Mouse (Mus musculus): ENCODE results near the gene Tmem267. TPM values are rescaled to one million over a fixed set of nuclear protein-coding genes. Genes with fewer than 3 reads are reported as not detected.
A peak's percentile ranks its signal among the peaks of the same experiment; 100 is the strongest.
"Not testable (repeated sequence)": the region's sequence is repeated elsewhere in the genome, so short reads cannot be mapped to it uniquely, and the experiment has no call there.

Gene Tmem267
- polyA plus RNA-seq, 1 experiment from 2014 or later = 1.6 TPM

- H3K4me3 ChIP-seq (ENCODE audit: low read depth, low read length); H3K27ac ChIP-seq (replicated peaks; ENCODE audit: low read depth, low read length); H3K9me3 ChIP-seq (replicated peaks; ENCODE audit: control insufficient read depth, low read length); ATAC-seq (replicated peaks; ENCODE audit: insufficient number of reproducible peaks, low FRiP score, low TSS enrichment, low read depth); H3K9ac ChIP-seq (replicated peaks; ENCODE audit: low read length); H3K36me3 ChIP-seq (replicated peaks; ENCODE audit: control insufficient read depth, insufficient read depth, low read depth, low read length); H3K27me3 ChIP-seq (ENCODE audit: control insufficient read depth, insufficient read depth, low read length); DNase-seq (ENCODE audit: low spot score); H3K4me1 ChIP-seq (ENCODE audit: control insufficient read depth, insufficient read depth, low read length); H3K4me2 ChIP-seq (ENCODE audit: low read depth, low read length): not testable (repeated sequence)
- WGBS = 82% methylated on average over 5 of the region's 5 CpGs
Observed at GRCm38 (mm10) chr13:119625952-119626351, 138.1 kb downstream of the Tmem267 start.

- Histone ChIP-seq H3K9me3 (replicated peaks; ENCODE audit: control insufficient read depth, low read length) (no peaks in the 10 kb centered on the region), H3K4me1 (ENCODE audit: control insufficient read depth, insufficient read depth, low read length) (no peaks in the 10 kb centered on the region), H3K27ac (replicated peaks; ENCODE audit: low read depth, low read length) (no peak overlapping the region), H3K36me3 (replicated peaks; ENCODE audit: control insufficient read depth, insufficient read depth, low read depth, low read length) (no peaks in the 10 kb centered on the region), H3K4me2 (ENCODE audit: low read depth, low read length) (peak overlapping the region; percentile 49), H3K27me3 (ENCODE audit: control insufficient read depth, insufficient read depth, low read length) (no peaks in the 10 kb centered on the region), H3K9ac (replicated peaks; ENCODE audit: low read length) (peak overlapping the region; percentile 47), H3K4me3 (ENCODE audit: low read depth, low read length) (peak overlapping the region; percentile 45)
- ATAC-seq (replicated peaks; ENCODE audit: insufficient number of reproducible peaks, low FRiP score, low TSS enrichment, low read depth) = peak; percentile 90
- DNase-seq (ENCODE audit: low spot score) = peak; percentile 95
- WGBS = 1% methylated on average over 28 of the region's 33 CpGs
Observed at GRCm38 (mm10) chr13:119631482-119632155, 143.8 kb downstream of the Tmem267 start.

GRCm38 (mm10) chr13:119632156-119632548, 144.3 kb downstream of the Tmem267 start:
- no peak for DNase-seq (ENCODE audit: low spot score)
- H3K27ac ChIP-seq (replicated peaks; ENCODE audit: low read depth, low read length) = no peak overlapping the region

GRCm38 (mm10) chr13:119635496-119635895, 147.7 kb downstream of the Tmem267 start:
- Histone ChIP-seq H3K27me3 (ENCODE audit: control insufficient read depth, insufficient read depth, low read length) (no peaks in the 10 kb centered on the region), H3K9me3 (replicated peaks; ENCODE audit: control insufficient read depth, low read length) (no peaks in the 10 kb centered on the region), H3K9ac (replicated peaks; ENCODE audit: low read length) (no peak overlapping the region), H3K4me1 (ENCODE audit: control insufficient read depth, insufficient read depth, low read length) (no peaks in the 10 kb centered on the region), H3K27ac (replicated peaks; ENCODE audit: low read depth, low read length) (no peak overlapping the region), H3K4me3 (ENCODE audit: low read depth, low read length) (no peak overlapping the region), H3K36me3 (replicated peaks; ENCODE audit: control insufficient read depth, insufficient read depth, low read depth, low read length) (no peaks in the 10 kb centered on the region), H3K4me2 (ENCODE audit: low read depth, low read length) (no peak overlapping the region)
- peak; percentile 3 for DNase-seq (ENCODE audit: low spot score)
- no peak for ATAC-seq (replicated peaks; ENCODE audit: insufficient number of reproducible peaks, low FRiP score, low TSS enrichment, low read depth)
- WGBS = 50% methylated on average over 2 of the region's 2 CpGs

More at GRCm38 (mm10) chr13:119632156-119632548, 144.3 kb downstream of the Tmem267 start:
- no peaks in the 10 kb centered on the region for H3K9me3 ChIP-seq (replicated peaks; ENCODE audit: control insufficient read depth, low read length)
- no peaks in the 10 kb centered on the region for H3K36me3 ChIP-seq (replicated peaks; ENCODE audit: control insufficient read depth, insufficient read depth, low read depth, low read length)
- H3K4me1 ChIP-seq (ENCODE audit: control insufficient read depth, insufficient read depth, low read length) = no peaks in the 10 kb centered on the region
- no peaks in the 10 kb centered on the region for H3K27me3 ChIP-seq (ENCODE audit: control insufficient read depth, insufficient read depth, low read length)
- H3K9ac ChIP-seq (replicated peaks; ENCODE audit: low read length) = no peak overlapping the region
- ATAC-seq (replicated peaks; ENCODE audit: insufficient number of reproducible peaks, low FRiP score, low TSS enrichment, low read depth) = no peak
- WGBS = 88% methylated on average over 4 of the region's 4 CpGs
- no peak overlapping the region; the same call in 1 of the 2 replicates for H3K4me3 ChIP-seq (ENCODE audit: low read depth, low read length)
- no peak overlapping the region for H3K4me2 ChIP-seq (ENCODE audit: low read depth, low read length)

- WGBS = 82% methylated on average over 4 of the region's 4 CpGs
- H3K4me2 ChIP-seq (ENCODE audit: low read depth, low read length) = no peak overlapping the region
- H3K4me1 ChIP-seq (ENCODE audit: control insufficient read depth, insufficient read depth, low read length) = no peaks in the 10 kb centered on the region
- H3K9ac ChIP-seq (replicated peaks; ENCODE audit: low read length) = no peak overlapping the region
- no peaks in the 10 kb centered on the region for H3K27me3 ChIP-seq (ENCODE audit: control insufficient read depth, insufficient read depth, low read length)
- H3K27ac ChIP-seq (replicated peaks; ENCODE audit: low read depth, low read length) = no peak overlapping the region
- no peaks in the 10 kb centered on the region for H3K9me3 ChIP-seq (replicated peaks; ENCODE audit: control insufficient read depth, low read length)
- DNase-seq (ENCODE audit: low spot score) = no peak
- H3K36me3 ChIP-seq (replicated peaks; ENCODE audit: control insufficient read depth, insufficient read depth, low read depth, low read length) = no peaks in the 10 kb centered on the region
- no peak for ATAC-seq (replicated peaks; ENCODE audit: insufficient number of reproducible peaks, low FRiP score, low TSS enrichment, low read depth)
- no peak overlapping the region for H3K4me3 ChIP-seq (ENCODE audit: low read depth, low read length)
Observed at GRCm38 (mm10) chr13:119637837-119638236, 150.0 kb downstream of the Tmem267 start.

- no peak overlapping the region for H3K27ac ChIP-seq (replicated peaks; ENCODE audit: low read depth, low read length)
- 87% methylated on average over 5 of the region's 5 CpGs for WGBS
- H3K9ac ChIP-seq (replicated peaks; ENCODE audit: low read length) = no peak overlapping the region
- DNase-seq (ENCODE audit: low spot score) (no peak), ATAC-seq (replicated peaks; ENCODE audit: insufficient number of reproducible peaks, low FRiP score, low TSS enrichment, low read depth) (no peak)
- no peak overlapping the region for H3K4me2 ChIP-seq (ENCODE audit: low read depth, low read length)
- no peaks in the 10 kb centered on the region for H3K27me3 ChIP-seq (ENCODE audit: control insufficient read depth, insufficient read depth, low read length)
- no peak overlapping the region for H3K4me3 ChIP-seq (ENCODE audit: low read depth, low read length)
- no peaks in the 10 kb centered on the region for H3K4me1 ChIP-seq (ENCODE audit: control insufficient read depth, insufficient read depth, low read length)
- no peaks in the 10 kb centered on the region for H3K36me3 ChIP-seq (replicated peaks; ENCODE audit: control insufficient read depth, insufficient read depth, low read depth, low read length)
- H3K9me3 ChIP-seq (replicated peaks; ENCODE audit: control insufficient read depth, low read length) = no peaks in the 10 kb centered on the region
Observed at GRCm38 (mm10) chr13:119638449-119638848, 150.6 kb downstream of the Tmem267 start.

GRCm38 (mm10) chr13:119639302-119639701, 151.5 kb downstream of the Tmem267 start:
- Histone ChIP-seq H3K9ac (replicated peaks; ENCODE audit: low read length) (no peak overlapping the region), H3K27ac (replicated peaks; ENCODE audit: low read depth, low read length) (no peak overlapping the region), H3K4me1 (ENCODE audit: control insufficient read depth, insufficient read depth, low read length) (no peaks in the 10 kb centered on the region), H3K9me3 (replicated peaks; ENCODE audit: control insufficient read depth, low read length) (no peaks in the 10 kb centered on the region), H3K36me3 (replicated peaks; ENCODE audit: control insufficient read depth, insufficient read depth, low read depth, low read length) (no peaks in the 10 kb centered on the region), H3K27me3 (ENCODE audit: control insufficient read depth, insufficient read depth, low read length) (no peaks in the 10 kb centered on the region), H3K4me3 (ENCODE audit: low read depth, low read length) (no peak overlapping the region), H3K4me2 (ENCODE audit: low read depth, low read length) (no peak overlapping the region)
- 86% methylated on average over 5 of the region's 5 CpGs for WGBS
- ATAC-seq (replicated peaks; ENCODE audit: insufficient number of reproducible peaks, low FRiP score, low TSS enrichment, low read depth) = no peak
- no peak for DNase-seq (ENCODE audit: low spot score)

- DNase-seq (ENCODE audit: low spot score) (peak; percentile 71), ATAC-seq (replicated peaks; ENCODE audit: insufficient number of reproducible peaks, low FRiP score, low TSS enrichment, low read depth) (no peak)
- Histone ChIP-seq H3K9me3 (replicated peaks; ENCODE audit: control insufficient read depth, low read length) (no peaks in the 10 kb centered on the region), H3K4me2 (ENCODE audit: low read depth, low read length) (no peak overlapping the region), H3K4me3 (ENCODE audit: low read depth, low read length) (no peak overlapping the region), H3K27ac (replicated peaks; ENCODE audit: low read depth, low read length) (no peak overlapping the region), H3K9ac (replicated peaks; ENCODE audit: low read length) (no peak overlapping the region), H3K27me3 (ENCODE audit: control insufficient read depth, insufficient read depth, low read length) (no peaks in the 10 kb centered on the region), H3K4me1 (ENCODE audit: control insufficient read depth, insufficient read depth, low read length) (no peaks in the 10 kb centered on the region), H3K36me3 (replicated peaks; ENCODE audit: control insufficient read depth, insufficient read depth, low read depth, low read length) (no peaks in the 10 kb centered on the region)
- 36% methylated on average over 4 of the region's 4 CpGs for WGBS
Observed at GRCm38 (mm10) chr13:119640504-119640903, 152.7 kb downstream of the Tmem267 start.
